Mouse (Mus musculus) embryonic facial prominence, embryonic 14.5 days (tissue): Measurements from ENCODE around the gene D17H6S53E. TPM values are rescaled to one million over a fixed set of nuclear protein-coding genes. Genes with fewer than 3 reads are reported as not detected.

ENCODE experiments used
- ATAC-seq: fragments of 200-750 bp; cut with Nextera tagmentation; 2 replicates; pipeline ENCODE4 v1.8.0; 2017; ENCODE audit warnings: low read depth, moderate number of reproducible peaks, moderate TSS enrichment
- DNase-seq: peaks from one replicate; pipeline ENCODE4 v3.0.0-alpha.2; 2015; ENCODE audit warnings: low spot score
- H3K27ac ChIP-seq: fragments of 300-500 bp; sonication (generic); replicated peaks from 2 replicates; pipeline ENCODE4 v1.5.1; 2014; ENCODE audit warnings: low read depth, mild to moderate bottlenecking, low read length, moderate library complexity
- H3K27me3 ChIP-seq: fragments of 300-500 bp; sonication (generic); replicated peaks from 2 replicates; pipeline ENCODE4 v1.6.1; 2014; ENCODE audit warnings: low read length; ENCODE audit not compliant: control insufficient read depth, insufficient read depth
- H3K36me3 ChIP-seq: fragments of 300-500 bp; sonication (generic); 2 replicates; pipeline ENCODE4 v1.6.1; 2014; ENCODE audit warnings: low read length, mixed read lengths; ENCODE audit not compliant: control insufficient read depth, insufficient read depth
- H3K4me1 ChIP-seq: fragments of 300-500 bp; sonication (generic); 2 replicates; pipeline ENCODE4 v1.6.1; 2014; ENCODE audit warnings: antibody characterized with exemption, low read length; ENCODE audit not compliant: control insufficient read depth, insufficient read depth
- H3K4me2 ChIP-seq: fragments of 300-500 bp; sonication (generic); 2 replicates; pipeline ENCODE4 v1.6.1; 2014; ENCODE audit warnings: low read depth, mild to moderate bottlenecking, low read length, moderate library complexity, mixed read lengths
- H3K4me3 ChIP-seq: fragments of 300-500 bp; sonication (generic); 2 replicates; pipeline ENCODE4 v1.5.1; 2014; ENCODE audit warnings: low read depth, mild to moderate bottlenecking, low read length
- H3K9ac ChIP-seq: fragments of 300-500 bp; sonication (generic); 2 replicates; pipeline ENCODE4 v1.6.1; 2014; ENCODE audit warnings: low read depth, mild to moderate bottlenecking, low read length, moderate library complexity, mixed read lengths
- H3K9me3 ChIP-seq: fragments of 300-500 bp; sonication (generic); 2 replicates; pipeline ENCODE4 v1.6.1; 2016; ENCODE audit warnings: low read length; ENCODE audit not compliant: control insufficient read depth
- WGBS: fragments of 180-500 bp; shearing (Covaris S2); extraction: QIAGEN DNeasy Blood & Tissue Kit; methylation state at CpG from one replicate; pipeline ENCODE4 v1.1.7; 2014; 5-methylcytosine and 5-hydroxymethylcytosine counted together
- polyA plus RNA-seq: library from polyadenylated mRNA; unstranded; fragments of >200 nt; fragmentation: Nextera tagmentation; extraction: Ambion mirVana; gene quantifications from 2 replicates; pipeline ENCODE4 v1.2.1, GENCODE M21; 2014

Gene D17H6S53E
- polyA plus RNA-seq, 1 experiment from 2014 or later = 5.6 TPM

GRCm38 (mm10) chr17:35164218-35164567 is 38.0 kb downstream of the D17H6S53E start:
- ATAC-seq = no peak
- Histone ChIP-seq H3K27ac (peak overlapping the region; percentile 94), H3K36me3 (peaks cover 31% of the 10 kb centered on the region)

DNA sequence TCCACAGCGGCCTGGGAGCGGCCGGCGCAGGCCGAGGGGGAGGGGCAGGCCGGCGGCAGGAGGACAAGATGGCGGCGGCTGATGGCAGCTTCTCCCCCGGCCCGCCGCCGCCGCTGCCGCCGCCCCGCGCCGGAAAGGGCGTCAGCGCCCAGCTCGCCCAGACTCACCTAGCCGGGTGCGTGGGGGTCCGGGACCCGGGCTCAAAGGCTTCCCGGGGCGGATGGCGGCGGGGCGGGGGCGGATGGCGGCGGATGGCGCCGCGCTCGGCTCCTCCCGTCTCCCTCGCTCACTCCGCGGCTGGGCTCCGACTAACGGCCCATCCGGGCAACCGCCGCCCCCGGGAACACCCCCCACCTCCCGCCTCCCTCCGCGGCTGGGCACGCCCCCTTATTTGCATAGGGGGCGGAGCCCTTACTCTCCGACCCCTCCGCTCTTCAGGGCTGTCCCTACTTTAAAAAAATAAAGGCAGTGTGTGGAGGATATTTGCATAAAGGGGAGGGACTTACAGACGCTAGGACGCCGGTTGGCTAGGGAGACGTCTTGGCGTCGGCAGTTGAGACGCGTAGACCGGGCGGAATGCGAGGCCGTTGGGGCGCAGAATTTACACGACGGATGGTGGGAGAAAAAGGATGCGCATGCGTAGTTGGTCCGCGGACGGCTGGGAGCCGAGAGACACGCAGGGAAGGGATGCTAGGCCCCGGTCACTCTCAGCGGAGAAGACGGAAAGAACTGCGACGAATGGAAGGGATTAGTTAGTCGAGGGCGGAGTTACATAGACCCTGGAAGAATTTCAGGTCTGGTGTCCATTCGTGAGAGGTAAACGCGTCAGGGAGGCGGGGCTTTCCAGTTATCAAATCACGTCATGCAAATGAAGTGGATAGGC is 38.6 kb downstream of the D17H6S53E start, which contains the start of gene Prrc2a:
Gene Prrc2a (minus strand): TSS at position 330 of the 883 bp plus-strand sequence.
- Histone ChIP-seq H3K9me3 (no peaks in the 10 kb centered on the region), H3K4me2 (peak within 1 kb of the TSS; percentile 84), H3K9ac (peak within 1 kb of the TSS; percentile 99), H3K4me1 (peaks cover 21% of the 10 kb centered on the region), H3K27ac (peak within 1 kb of the TSS; percentile 95), H3K27me3 (no peaks in the 10 kb centered on the region), H3K36me3 (peaks cover 25% of the 10 kb centered on the region), H3K4me3 (peak within 1 kb of the TSS; percentile 93)
- WGBS = under 1% methylated on average over 46 of the region's 89 CpGs
- DNase-seq (peak; percentile 100), ATAC-seq (peak; percentile 95)

More at GRCm38 (mm10) chr17:35164218-35164567, 38.0 kb downstream of the D17H6S53E start:
- Histone ChIP-seq H3K4me2 (peak overlapping the region; percentile 84), H3K27me3 (no peaks in the 10 kb centered on the region), H3K4me1 (peaks cover 21% of the 10 kb centered on the region), H3K4me3 (peak overlapping the region; percentile 93), H3K9me3 (no peaks in the 10 kb centered on the region), H3K9ac (peak overlapping the region; percentile 99)
- WGBS = 0% methylated on average over 16 of the region's 28 CpGs
- DNase-seq = no peak

DNA sequence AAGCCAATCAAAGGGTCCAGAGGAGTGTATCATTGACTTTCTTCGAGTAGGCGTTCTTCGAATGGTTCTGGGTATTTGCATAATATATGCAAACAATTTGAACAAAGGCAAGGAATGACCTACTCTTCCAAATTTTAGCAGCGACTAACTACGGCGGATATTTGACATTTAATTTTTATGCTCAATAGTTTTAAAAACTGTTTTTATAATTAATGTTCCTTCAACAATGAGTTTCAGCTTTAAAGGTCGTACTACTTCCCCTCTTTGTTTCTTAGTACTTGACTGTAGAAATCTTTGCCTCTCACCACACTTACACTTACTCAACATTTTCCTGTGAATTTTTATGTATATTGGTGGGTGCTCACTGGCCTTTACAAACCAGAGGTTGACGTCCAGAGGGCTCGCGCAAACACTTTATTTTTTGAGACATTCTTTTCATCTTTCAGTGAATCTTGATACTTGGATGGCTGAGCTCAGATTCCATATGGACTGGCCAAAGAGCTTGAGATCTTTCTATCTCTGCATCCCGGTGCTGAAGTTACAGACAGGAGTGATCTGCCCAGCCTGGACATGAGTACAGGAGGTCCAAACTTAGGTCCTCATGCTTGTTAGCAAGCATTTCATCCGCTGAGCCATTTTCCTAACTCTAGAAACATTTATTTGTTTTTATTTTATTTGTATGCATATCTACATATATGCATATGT is 39.4 kb downstream of the D17H6S53E start:
- H3K9me3 ChIP-seq = no peaks in the 10 kb centered on the region
- H3K4me1 ChIP-seq = peaks cover 21% of the 10 kb centered on the region
- H3K9ac ChIP-seq = peak overlapping the region; percentile 62
- H3K4me2 ChIP-seq = peak overlapping the region; percentile 67
- ATAC-seq = peak; percentile 84
- peak overlapping the region; percentile 93 for H3K4me3 ChIP-seq
- H3K27me3 ChIP-seq = no peaks in the 10 kb centered on the region
- no peak for DNase-seq
- peaks cover 17% of the 10 kb centered on the region for H3K36me3 ChIP-seq
- peak overlapping the region; percentile 95 for H3K27ac ChIP-seq
- 20% methylated on average over 12 of the region's 12 CpGs for WGBS

GRCm38 (mm10) chr17:35166352-35167035 is 40.3 kb downstream of the D17H6S53E start:
- ATAC-seq (no peak), DNase-seq (peak; percentile 90)
- H3K4me2 ChIP-seq = peak overlapping the region; percentile 67
- peaks cover 8% of the 10 kb centered on the region for H3K36me3 ChIP-seq
- 0 out of 2 replicates have a peak overlapping the region, but pooled peaks have one; percentile 62 for H3K9ac ChIP-seq
- no peaks in the 10 kb centered on the region for H3K9me3 ChIP-seq
- H3K27ac ChIP-seq = peak overlapping the region; percentile 95; the same call in 1 of the 2 replicates
- no peak overlapping the region for H3K4me3 ChIP-seq
- H3K4me1 ChIP-seq = peaks cover 21% of the 10 kb centered on the region
- H3K27me3 ChIP-seq = no peaks in the 10 kb centered on the region
- 73% methylated on average over 8 of the region's 8 CpGs for WGBS

GRCm38 (mm10) chr17:35167794-35168193 is 41.6 kb downstream of the D17H6S53E start:
- Histone ChIP-seq H3K27ac (no peak overlapping the region), H3K27me3 (no peaks in the 10 kb centered on the region), H3K9ac (no peak overlapping the region), H3K4me3 (no peak overlapping the region), H3K36me3 (no peaks in the 10 kb centered on the region), H3K9me3 (no peaks in the 10 kb centered on the region), H3K4me1 (peaks cover 13% of the 10 kb centered on the region), H3K4me2 (no peak overlapping the region)
- DNase-seq = no peak
- no peak for ATAC-seq
- 90% methylated on average over 7 of the region's 7 CpGs for WGBS

DNA sequence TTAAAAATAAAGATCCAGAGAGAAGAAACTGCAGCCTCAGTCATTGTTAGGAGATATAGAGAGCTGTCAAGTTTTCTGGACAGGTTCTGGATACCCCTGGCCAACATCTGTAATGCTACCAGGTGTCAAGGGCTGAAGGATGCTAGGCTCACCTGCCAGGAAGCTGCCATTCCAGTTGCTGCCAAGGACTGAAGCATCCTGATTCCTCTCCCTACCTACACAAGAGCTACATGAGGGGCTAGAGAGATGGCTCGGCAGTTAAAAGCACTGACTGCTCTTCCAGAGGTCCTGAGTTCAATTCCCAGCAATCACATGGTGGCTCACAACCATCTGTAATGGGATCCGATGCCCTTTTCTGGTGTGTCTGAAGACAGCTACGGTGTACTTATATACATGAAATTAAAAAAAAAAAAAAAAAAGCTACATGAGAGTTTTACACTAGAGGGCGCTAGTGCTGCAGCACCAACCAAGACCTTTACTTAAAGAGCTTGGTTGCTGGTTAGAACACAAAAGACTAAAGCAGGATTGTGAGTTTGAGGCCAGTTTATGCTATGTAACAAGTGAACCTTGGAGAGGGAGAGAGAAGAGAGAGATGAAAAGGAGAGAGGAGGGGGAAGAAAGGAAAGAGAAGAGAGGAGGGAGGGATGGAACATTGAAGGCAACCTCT is 42.5 kb downstream of the D17H6S53E start:
- H3K36me3 ChIP-seq = no peaks in the 10 kb centered on the region
- H3K4me3 ChIP-seq = no peak overlapping the region
- 12% methylated on average over 4 of the region's 4 CpGs for WGBS
- H3K4me2 ChIP-seq = no peak overlapping the region
- ATAC-seq = no peak
- DNase-seq = peak; percentile 84
- no peaks in the 10 kb centered on the region for H3K9me3 ChIP-seq
- no peak overlapping the region for H3K9ac ChIP-seq
- H3K27me3 ChIP-seq = no peaks in the 10 kb centered on the region
- peaks cover 13% of the 10 kb centered on the region for H3K4me1 ChIP-seq
- H3K27ac ChIP-seq = no peak overlapping the region

GRCm38 (mm10) chr17:35172445-35173234 is 46.5 kb downstream of the D17H6S53E start:
- Histone ChIP-seq H3K4me1 (peaks cover 6% of the 10 kb centered on the region; the same call in 1 of the 2 replicates), H3K4me2 (no peak overlapping the region), H3K4me3 (no peak overlapping the region), H3K9ac (no peak overlapping the region), H3K27ac (no peak overlapping the region), H3K27me3 (no peaks in the 10 kb centered on the region), H3K9me3 (no peaks in the 10 kb centered on the region), H3K36me3 (no peaks in the 10 kb centered on the region)
- 62% methylated on average over 11 of the region's 11 CpGs for WGBS
- peak; percentile 45 for ATAC-seq
- DNase-seq = peak; percentile 71
